Mouse (Mus musculus): ENCODE results near the gene Wbp1l. TPM values are rescaled to one million over a fixed set of nuclear protein-coding genes. Genes with fewer than 3 reads are reported as not detected.

Wbp1l gene
- total RNA-seq, 2 experiments from 2014 or later, result 60.3 to 68.7 TPM

- intact Hi-C loops (cut with DNase I), result no loop called here
- no peak for DNase-seq
These were observed 6.0 kb upstream of the Wbp1l start for GRCm38 (mm10) chr19:46592751-46593439.

- DNase-seq, result no peak
- intact Hi-C loops (cut with DNase I), result no loop called here
These were observed 697 bp upstream of the Wbp1l start for GRCm38 (mm10) chr19:46598187-46598586.

- intact Hi-C loops (cut with DNase I), result no loop called here
These were observed 732 bp downstream of the Wbp1l start for GRCm38 (mm10) chr19:46599375-46600256.

GRCm38 (mm10) chr19:46600371-46600770 is 1.5 kb downstream of the Wbp1l start:
- DNase-seq, result no peak
- intact Hi-C loops (cut with DNase I), result no loop called here

More at GRCm38 (mm10) chr19:46599375-46600256, 732 bp downstream of the Wbp1l start:
- DNase-seq, result peak in 1 of 2 experiments; percentile 34

- no peak for DNase-seq
- intact Hi-C loops (cut with DNase I), result no loop called here
These were observed 2.6 kb downstream of the Wbp1l start for GRCm38 (mm10) chr19:46601491-46601890.

- DNase-seq, result no peak
- intact Hi-C loops (cut with DNase I), result no loop called here
These were observed 3.5 kb downstream of the Wbp1l start for GRCm38 (mm10) chr19:46602406-46602805.

GRCm38 (mm10) chr19:46606718-46607117 is 7.8 kb downstream of the Wbp1l start:
- intact Hi-C loops (cut with DNase I), result loop anchor here (2.0 kb wide), 1 partner anchor 40 kb away; no protein-coding TSS in a partner anchor
- DNase-seq, result no peak

- intact Hi-C loops (cut with DNase I), result loop anchor here (2.0 kb wide), 1 partner anchor 39 kb away; no protein-coding TSS in a partner anchor
- DNase-seq, result peak; percentile 43 to 44
These were observed 8.5 kb downstream of the Wbp1l start for GRCm38 (mm10) chr19:46607424-46607823.

GRCm38 (mm10) chr19:46608158-46608557 is 9.3 kb downstream of the Wbp1l start:
- no peak for DNase-seq
- intact Hi-C loops (cut with DNase I), result no loop called here

- intact Hi-C loops (cut with DNase I), result no loop called here
- no peak for DNase-seq
These were observed 17.5 kb downstream of the Wbp1l start for GRCm38 (mm10) chr19:46616378-46616777.

GRCm38 (mm10) chr19:46617361-46617760 is 18.5 kb downstream of the Wbp1l start:
- intact Hi-C loops (cut with DNase I), result no loop called here
- DNase-seq, result no peak

GRCm38 (mm10) chr19:46618322-46618721 is 19.4 kb downstream of the Wbp1l start:
- no peak for DNase-seq
- intact Hi-C loops (cut with DNase I), result no loop called here

- intact Hi-C loops (cut with DNase I), result no loop called here
- peak; percentile 49 to 62 for DNase-seq
These were observed 20.1 kb downstream of the Wbp1l start for GRCm38 (mm10) chr19:46619001-46619400.

GRCm38 (mm10) chr19:46619518-46619917 is 20.6 kb downstream of the Wbp1l start:
- intact Hi-C loops (cut with DNase I), result no loop called here
- no peak for DNase-seq

- intact Hi-C loops (cut with DNase I), result no loop called here
- DNase-seq, result no peak
These were observed 21.3 kb downstream of the Wbp1l start for GRCm38 (mm10) chr19:46620016-46620808.

- intact Hi-C loops (cut with DNase I), result no loop called here
- DNase-seq, result no peak
These were observed 22.6 kb downstream of the Wbp1l start for GRCm38 (mm10) chr19:46621236-46622183.

- DNase-seq, result no peak
- intact Hi-C loops (cut with DNase I), result no loop called here
These were observed 23.8 kb downstream of the Wbp1l start for GRCm38 (mm10) chr19:46622659-46623193.

- DNase-seq, result peak; percentile 58 to 60
These were observed 24.3 kb downstream of the Wbp1l start for GRCm38 (mm10) chr19:46623194-46623667.

More at GRCm38 (mm10) chr19:46623194-46623667, 24.3 kb downstream of the Wbp1l start:
- intact Hi-C loops (cut with DNase I), result no loop called here
